Mouse (Mus musculus) liver, embryonic 13.5 days (tissue): ENCODE measurements around the gene 4930518I15Rik. TPM values are rescaled to one million over a fixed set of nuclear protein-coding genes. Genes with fewer than 3 reads are reported as not detected.
A peak's percentile ranks its signal among the peaks of the same experiment; 100 is the strongest.
"Not testable (repeated sequence)": the region's sequence is repeated elsewhere in the genome, so short reads cannot be mapped to it uniquely, and the experiment has no call there.

Source experiments
- ATAC-seq: fragments of 200-750 bp; cut with Nextera tagmentation; 2 replicates; pipeline ENCODE4 v1.8.0; 2017; ENCODE audit warnings: low read depth, mild to moderate bottlenecking, moderate number of reproducible peaks, moderate library complexity
- DNase-seq: peaks from one replicate; pipeline ENCODE4 v3.0.0; 2022
- H3K27ac ChIP-seq: fragments of 300-500 bp; sonication (generic); 2 replicates; pipeline ENCODE4 v1.5.1; 2015; ENCODE audit warnings: moderate library complexity, mild to moderate bottlenecking, inconsistent platforms
- H3K27me3 ChIP-seq: fragments of 300-500 bp; sonication (generic); 2 replicates; pipeline ENCODE4 v1.6.1; 2015; ENCODE audit warnings: mild to moderate bottlenecking, inconsistent platforms
- H3K36me3 ChIP-seq: fragments of 300-500 bp; sonication (generic); 2 replicates; pipeline ENCODE4 v1.6.1; 2015; ENCODE audit warnings: mild to moderate bottlenecking, inconsistent platforms
- H3K4me1 ChIP-seq: fragments of 300-500 bp; sonication (generic); replicated peaks from 2 replicates; pipeline ENCODE4 v1.6.1; 2015; ENCODE audit warnings: inconsistent platforms
- H3K4me2 ChIP-seq: fragments of 300-500 bp; sonication (generic); 2 replicates; pipeline ENCODE4 v1.6.1; 2015; ENCODE audit warnings: inconsistent platforms, mild to moderate bottlenecking, moderate library complexity
- H3K4me3 ChIP-seq: fragments of 300-500 bp; sonication (generic); replicated peaks from 2 replicates; pipeline ENCODE4 v1.5.1; 2015; ENCODE audit warnings: mild to moderate bottlenecking, inconsistent platforms
- H3K9ac ChIP-seq: fragments of 300-500 bp; sonication (generic); 2 replicates; pipeline ENCODE4 v1.6.1; 2015; ENCODE audit warnings: mild to moderate bottlenecking, inconsistent platforms
- H3K9me3 ChIP-seq: fragments of 300-500 bp; sonication (generic); replicated peaks from 2 replicates; pipeline ENCODE4 v1.6.1; 2016; ENCODE audit warnings: inconsistent platforms
- WGBS: fragments of 180-500 bp; shearing (Covaris S2); methylation state at CpG from one replicate; pipeline ENCODE4 v1.1.7; 2015; ENCODE audit not compliant: insufficient replicate concordance; 5-methylcytosine and 5-hydroxymethylcytosine counted together
- polyA plus RNA-seq: library from polyadenylated mRNA; unstranded; fragments of >200 nt; fragmentation: Nextera tagmentation; extraction: Ambion mirVana; gene quantifications from 2 replicates; pipeline ENCODE4 v1.2.1, GENCODE M21; 2015

The 4930518I15Rik gene
- polyA plus RNA-seq, 1 experiment from 2014 or later, result 2.0 TPM

DNA sequence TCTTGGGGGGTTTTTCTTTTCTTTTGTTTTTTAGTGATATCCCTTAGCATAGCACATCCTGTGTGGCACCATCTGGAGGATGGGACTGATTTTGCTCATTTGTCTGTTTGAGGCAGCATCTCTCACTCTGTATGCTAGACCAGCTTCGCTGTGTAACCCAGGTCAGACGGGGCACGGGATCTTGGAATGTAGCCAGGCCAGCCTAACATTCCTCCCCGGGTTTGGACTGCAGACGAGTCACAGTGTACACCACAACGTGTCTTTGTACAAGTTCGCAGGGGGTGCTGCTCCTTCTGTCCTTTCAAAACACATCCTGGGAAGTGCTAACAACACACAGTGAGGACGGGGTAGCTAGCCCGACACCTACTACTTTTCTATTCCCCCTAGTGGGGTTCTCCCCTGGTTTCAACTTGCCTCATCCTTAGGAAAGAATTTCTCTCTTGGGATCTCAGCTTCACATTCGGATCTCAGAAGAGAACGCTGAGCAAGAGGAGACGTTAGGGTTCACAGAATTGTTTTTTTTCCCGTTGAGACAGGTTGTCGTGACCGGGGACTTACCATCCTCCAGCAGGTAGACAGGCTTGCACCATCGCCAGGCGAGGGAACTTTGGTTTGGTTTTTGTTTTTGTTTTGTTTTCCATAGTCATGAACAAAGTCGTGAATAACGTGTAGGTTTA is 4.4 kb upstream of the 4930518I15Rik start:
- ATAC-seq, result no peak
- peak overlapping the region; percentile 86 for H3K9ac ChIP-seq
- H3K4me3 ChIP-seq, result peak overlapping the region; percentile 100
- under 1% methylated on average over 19 of the region's 19 CpGs for WGBS
- no peaks in the 10 kb centered on the region for H3K27me3 ChIP-seq
- H3K36me3 ChIP-seq, result peaks cover 27% of the 10 kb centered on the region
- peaks cover 40% of the 10 kb centered on the region for H3K4me1 ChIP-seq
- DNase-seq, result peak; percentile 19
- peak overlapping the region; percentile 86 for H3K4me2 ChIP-seq
- H3K27ac ChIP-seq, result peak overlapping the region; percentile 89
- no peaks in the 10 kb centered on the region for H3K9me3 ChIP-seq

GRCm38 (mm10) chr2:156858671-156859070 is 925 bp upstream of the 4930518I15Rik start:
- no peak for ATAC-seq
- Histone ChIP-seq H3K4me1 (peaks cover 17% of the 10 kb centered on the region), H3K4me2 (no peak overlapping the region), H3K9ac (no peak overlapping the region), H3K4me3 (no peak overlapping the region), H3K36me3 (peaks cover 12% of the 10 kb centered on the region), H3K27ac (no peak overlapping the region), H3K27me3 (no peaks in the 10 kb centered on the region), H3K9me3 (no peaks in the 10 kb centered on the region)
- no peak for DNase-seq
- WGBS, result 85% methylated on average over 7 of the region's 7 CpGs

DNA sequence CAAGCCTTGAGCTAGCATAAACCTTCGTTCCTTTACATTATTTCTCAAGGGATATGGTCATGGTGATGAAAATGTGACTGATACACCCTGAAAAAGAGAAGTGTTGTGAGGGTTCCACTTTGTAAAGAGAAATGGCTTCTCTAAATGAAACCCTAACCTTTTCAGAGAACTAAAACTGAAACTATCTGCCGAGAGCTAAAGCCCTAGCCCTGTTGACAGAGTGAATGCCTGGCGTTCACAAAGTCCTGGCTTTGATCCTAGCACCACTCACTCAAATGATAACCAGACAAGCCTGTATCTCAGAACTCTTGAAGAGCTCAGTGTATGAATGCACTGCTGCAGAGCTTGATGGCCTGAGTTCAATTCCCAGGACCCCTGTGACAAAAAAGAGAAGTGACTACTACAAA is 358 bp downstream of the 4930518I15Rik start:
- no peak overlapping the region for H3K4me3 ChIP-seq
- H3K4me2 ChIP-seq, result no peak overlapping the region
- no peak overlapping the region; the same call in 1 of the 2 replicates for H3K27ac ChIP-seq
- DNase-seq (no peak), ATAC-seq (no peak)
- peaks cover 14% of the 10 kb centered on the region for H3K36me3 ChIP-seq
- H3K9ac ChIP-seq, result no peak overlapping the region
- H3K4me1 ChIP-seq, result peaks cover 16% of the 10 kb centered on the region
- 76% methylated on average over 3 of the region's 3 CpGs for WGBS
- no peaks in the 10 kb centered on the region for H3K27me3 ChIP-seq
- H3K9me3 ChIP-seq, result no peaks in the 10 kb centered on the region

DNA sequence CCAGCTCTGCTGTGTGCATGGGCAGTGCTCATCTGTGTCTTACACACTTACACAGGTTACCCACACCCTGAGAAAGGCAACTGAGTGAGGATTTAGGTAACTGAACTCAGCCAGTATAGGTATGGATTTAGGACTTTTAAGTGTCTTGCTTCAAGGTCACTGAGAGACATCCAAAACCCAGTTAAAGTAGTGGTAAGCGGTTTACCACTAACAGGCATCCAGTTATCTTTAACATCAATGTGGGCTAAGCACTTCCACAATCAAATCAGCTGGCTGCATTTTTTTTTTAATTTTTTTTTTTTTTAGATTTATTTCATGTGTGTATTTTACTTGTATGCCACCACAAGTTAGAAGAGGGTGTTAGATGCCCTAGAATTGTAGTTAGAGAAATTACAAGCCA is 1.4 kb downstream of the 4930518I15Rik start:
- Histone ChIP-seq H3K4me2 (no peak overlapping the region), H3K9ac (no peak overlapping the region), H3K27me3 (no peaks in the 10 kb centered on the region), H3K27ac (no peak overlapping the region), H3K36me3 (peaks cover 25% of the 10 kb centered on the region), H3K9me3 (no peaks in the 10 kb centered on the region), H3K4me3 (no peak overlapping the region), H3K4me1 (peaks cover 12% of the 10 kb centered on the region)
- WGBS, result 90% methylated on average over 1 of the region's 1 CpGs
- ATAC-seq (no peak), DNase-seq (no peak)

- not testable (repeated sequence) for H3K9me3 ChIP-seq, H3K9ac ChIP-seq, H3K4me2 ChIP-seq, H3K27ac ChIP-seq, H3K27me3 ChIP-seq, DNase-seq, H3K4me3 ChIP-seq, ATAC-seq
- peaks cover 44% of the 10 kb centered on the region for H3K36me3 ChIP-seq
- H3K4me1 ChIP-seq, result peaks cover 19% of the 10 kb centered on the region
- whole genome bisulfite sequencing, result 64% methylated on average over 13 of the region's 13 CpGs
These were observed 3.6 kb downstream of the 4930518I15Rik start for GRCm38 (mm10) chr2:156853999-156854771.

DNA sequence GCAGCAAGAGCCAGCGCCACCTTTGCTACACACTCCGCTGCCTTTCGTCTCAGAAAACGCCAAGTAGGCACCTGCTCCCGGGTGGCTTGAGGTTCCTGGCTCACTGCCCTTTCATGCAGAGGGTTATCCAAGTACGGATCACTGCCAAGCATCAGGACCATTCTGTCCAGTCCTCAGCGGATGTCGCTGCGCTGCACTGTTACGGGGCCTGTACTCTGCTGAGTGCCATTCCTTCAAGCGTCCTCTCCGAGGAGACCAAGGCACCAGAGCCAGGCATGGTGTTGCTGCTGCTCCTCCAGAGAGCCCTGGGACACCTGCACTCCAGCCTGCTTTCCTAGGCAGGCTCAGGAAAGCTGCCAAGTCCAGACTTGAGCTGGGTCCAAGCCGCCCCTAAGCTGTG is 4.2 kb downstream of the 4930518I15Rik start:
- Histone ChIP-seq H3K36me3 (peaks cover 49% of the 10 kb centered on the region), H3K4me1 (peaks cover 21% of the 10 kb centered on the region)
- H3K4me3 ChIP-seq, DNase-seq, H3K9me3 ChIP-seq, H3K9ac ChIP-seq, H3K27ac ChIP-seq, ATAC-seq, H3K4me2 ChIP-seq, H3K27me3 ChIP-seq: not testable (repeated sequence)
- WGBS, result 93% methylated on average over 9 of the region's 13 CpGs

GRCm38 (mm10) chr2:156850505-156850904 is 7.2 kb downstream of the 4930518I15Rik start:
- ATAC-seq, result no peak

GRCm38 (mm10) chr2:156848526-156849182 is 9.1 kb downstream of the 4930518I15Rik start:
- Histone ChIP-seq H3K27ac (no peak overlapping the region), H3K9me3 (no peaks in the 10 kb centered on the region), H3K4me3 (no peak overlapping the region), H3K36me3 (peaks cover 69% of the 10 kb centered on the region), H3K27me3 (no peaks in the 10 kb centered on the region), H3K4me2 (no peak overlapping the region), H3K9ac (no peak overlapping the region), H3K4me1 (peaks cover 28% of the 10 kb centered on the region)
- DNase-seq (no peak), ATAC-seq (no peak)
- 57% methylated on average over 6 of the region's 6 CpGs for WGBS

More at GRCm38 (mm10) chr2:156850505-156850904, 7.2 kb downstream of the 4930518I15Rik start:
- peaks cover 20% of the 10 kb centered on the region for H3K4me1 ChIP-seq
- peaks cover 56% of the 10 kb centered on the region for H3K36me3 ChIP-seq
- H3K4me2 ChIP-seq, result no peak overlapping the region
- DNase-seq, result no peak
- H3K27ac ChIP-seq, result no peak overlapping the region
- H3K27me3 ChIP-seq, result no peaks in the 10 kb centered on the region
- no peaks in the 10 kb centered on the region for H3K9me3 ChIP-seq
- 75% methylated on average over 5 of the region's 5 CpGs for WGBS
- H3K9ac ChIP-seq, result no peak overlapping the region
- H3K4me3 ChIP-seq, result no peak overlapping the region

DNA sequence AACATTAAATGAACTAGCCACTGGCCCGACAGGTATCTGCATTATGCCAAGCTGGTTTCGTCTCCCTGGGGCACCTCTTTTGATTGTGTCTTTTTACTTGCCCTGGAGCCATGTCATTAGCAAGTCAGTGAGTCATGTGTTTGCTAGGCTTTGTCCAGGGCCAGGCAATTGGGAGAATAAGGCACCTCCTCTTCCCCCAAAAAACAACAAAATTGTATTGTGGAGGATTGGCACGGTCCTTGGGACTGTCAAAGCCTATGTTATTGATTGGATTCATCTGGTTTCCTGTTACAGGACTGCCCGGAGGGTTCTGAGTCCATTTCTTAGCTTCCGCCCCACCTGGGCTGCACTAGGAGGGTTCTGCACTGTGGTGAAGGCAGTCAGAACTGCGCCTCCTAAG is 10.1 kb downstream of the 4930518I15Rik start:
- no peak overlapping the region for H3K27ac ChIP-seq
- no peak overlapping the region for H3K9ac ChIP-seq
- no peak overlapping the region for H3K4me2 ChIP-seq
- no peaks in the 10 kb centered on the region for H3K9me3 ChIP-seq
- ATAC-seq, result no peak
- peaks cover 69% of the 10 kb centered on the region for H3K36me3 ChIP-seq
- H3K4me1 ChIP-seq, result peaks cover 38% of the 10 kb centered on the region
- WGBS, result 72% methylated on average over 6 of the region's 6 CpGs
- no peak for DNase-seq
- no peaks in the 10 kb centered on the region for H3K27me3 ChIP-seq
- no peak overlapping the region for H3K4me3 ChIP-seq

DNA sequence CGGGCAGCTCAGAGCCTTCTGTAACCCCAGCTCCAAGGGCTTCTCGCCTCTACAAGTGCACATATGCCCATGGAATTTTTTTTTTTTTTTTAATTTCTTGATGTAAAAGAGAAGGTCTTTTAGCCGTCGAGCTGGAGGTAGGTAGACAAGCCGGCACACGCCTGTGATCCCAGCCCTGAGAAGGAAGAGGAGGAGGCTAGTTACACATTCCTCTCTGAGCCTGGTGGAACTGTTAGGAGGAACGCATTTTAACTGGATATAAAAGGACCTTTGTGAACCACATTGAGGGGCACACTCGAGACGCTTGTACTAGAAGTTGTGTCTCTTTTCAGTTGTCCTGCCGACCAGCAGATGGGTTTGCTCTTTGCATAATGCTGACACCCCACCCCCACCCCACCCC is 13.0 kb downstream of the 4930518I15Rik start:
- Histone ChIP-seq H3K4me3 (no peak overlapping the region), H3K27me3 (no peaks in the 10 kb centered on the region), H3K27ac (no peak overlapping the region), H3K36me3 (peaks cover 42% of the 10 kb centered on the region), H3K4me2 (no peak overlapping the region), H3K4me1 (peaks cover 53% of the 10 kb centered on the region), H3K9me3 (no peaks in the 10 kb centered on the region), H3K9ac (no peak overlapping the region)
- no peak for DNase-seq
- WGBS, result 72% methylated on average over 10 of the region's 10 CpGs
- ATAC-seq, result no peak

DNA sequence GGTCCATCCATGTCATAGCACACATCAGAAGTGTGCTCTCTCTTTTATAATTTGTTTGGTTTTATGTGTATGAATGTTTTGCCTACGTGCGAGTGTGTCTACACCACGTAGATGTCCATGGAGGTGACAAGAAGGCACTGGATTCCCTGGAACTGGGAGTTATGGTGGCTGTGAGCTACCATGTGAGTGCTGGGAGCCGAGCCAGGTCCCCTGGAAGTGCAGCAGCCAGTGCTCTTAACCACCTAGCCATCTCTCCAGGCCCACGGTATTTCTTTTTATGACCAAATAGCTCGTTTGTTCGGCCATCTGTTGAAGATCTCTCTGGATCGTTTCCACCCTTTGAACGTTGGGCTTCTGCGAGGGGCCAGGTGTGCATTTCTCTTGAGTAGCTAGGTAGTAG is 14.4 kb downstream of the 4930518I15Rik start:
- Histone ChIP-seq H3K4me3 (no peak overlapping the region), H3K9me3 (no peaks in the 10 kb centered on the region), H3K4me1 (peaks cover 60% of the 10 kb centered on the region), H3K9ac (no peak overlapping the region), H3K36me3 (peaks cover 32% of the 10 kb centered on the region), H3K27ac (no peak overlapping the region), H3K4me2 (no peak overlapping the region; the same call in 1 of the 2 replicates), H3K27me3 (no peaks in the 10 kb centered on the region)
- DNase-seq, result no peak
- WGBS, result 76% methylated on average over 10 of the region's 10 CpGs
- ATAC-seq, result no peak
